ENCODE assay signal across 26 mouse cellular contexts in genomic region chr15:21355356-21356101, GRCm38 (mm10).
"Had no signal": no experiment of that assay in that cellular context is flagged by ENCODE, and none has a peak within 500 bp of the region (broad histone marks: within the 10 kb centered on the region; RNA-seq: fewer than 3 reads in every experiment).

No protein-coding gene starts in this region.

- H3K4me3 ChIP-seq: gastrocnemius, adult 2 months; heart, embryonic 10.5 days; heart, embryonic 12.5 days; hindbrain, embryonic 10.5 days; hindbrain, embryonic 12.5 days; intestine, embryonic 15.5 days; layer of hippocampus, adult 2 months; limb, embryonic 10.5 days; limb, embryonic 12.5 days; liver, embryonic 13.5 days; liver, embryonic 15.5 days had no signal

- DNase-seq: gastrocnemius, adult 2 months; gastrocnemius, postnatal 10 days; gastrocnemius, postnatal 25 days; heart, adult 18-20 months; heart, postnatal 10 days; heart, postnatal 4 days; kidney, adult 18-20 months; kidney, adult 8-10 months; kidney, postnatal 10 days; kidney, postnatal 25 days; kidney, postnatal 4 days; liver; liver, embryonic 13.5 days had no signal

- ATAC-seq: hindbrain, embryonic 16.5 days; inflammation-experienced regulatory T-cells, adult 6 months; intestine, embryonic 15.5 days; intestine, postnatal 0 days had no signal

- H3K27ac ChIP-seq: gastrocnemius, adult 2 months; heart, embryonic 10.5 days; hindbrain, embryonic 10.5 days; hindbrain, embryonic 12.5 days; hindbrain, embryonic 14.5 days; intestine, embryonic 15.5 days; layer of hippocampus, adult 2 months; limb, embryonic 10.5 days; limb, embryonic 12.5 days; liver, embryonic 13.5 days; liver, embryonic 15.5 days had no signal
